Mouse (Mus musculus) neutrophil, adult 59 days (primary cell): ENCODE data around the gene H2-Q4. TPM values are rescaled to one million over a fixed set of nuclear protein-coding genes. Genes with fewer than 3 reads are reported as not detected.

Experiments
- total RNA-seq, 2 experiments: library from RNA; stranded (reverse); gene quantifications; 1 replicate in 1 of 2; 2 replicates in 1 of 2; pipeline ENCODE4 v1.2.4; 2023

H2-Q4 gene
- 10 to 100 TPM; 62.2 to 73.9 TPM for total RNA-seq

GRCm38 (mm10) chr17:35379369-35379728, at the start of gene H2-Q4:
Gene H2-Q4, plus strand, starts transcription at chr17:35379617.

GRCm38 (mm10) chr17:35342071-35342671, 37.2 kb upstream of the H2-Q4 start, which contains the start of gene H2-Q2:
Gene H2-Q2, plus strand, starts transcription at chr17:35342242.

GRCm38 (mm10) chr17:35424624-35425416, 45.4 kb downstream of the H2-Q4 start, which contains the start of gene H2-Q6:
Gene H2-Q6, plus strand, starts transcription at chr17:35424850.

Other genes with a start within 250 kb of the H2-Q4 start
- not detected for gene Apom, start 247.6 kb upstream of the H2-Q4 start, total RNA-seq
- 100 to 1,000 TPM; 245 to 298 TPM for gene Bag6, start 244.4 kb upstream of the H2-Q4 start, total RNA-seq
- gene Prrc2a, start 214.7 kb upstream of the H2-Q4 start, total RNA-seq, result 100 to 1,000 TPM; 187 TPM
- gene Aif1, start 203.5 kb upstream of the H2-Q4 start, total RNA-seq, result 10 to 100 TPM; 15.4 to 17.4 TPM
- 100 to 1,000 TPM; 614 to 632 TPM for gene Lst1, start 191.2 kb upstream of the H2-Q4 start, total RNA-seq
- 10 to 100 TPM; 89.3 to 97.8 TPM for gene Ltb, start 185.2 kb upstream of the H2-Q4 start, total RNA-seq
- gene Tnf, start 177.6 kb upstream of the H2-Q4 start, total RNA-seq, result 10 to 100 TPM; 62.5 to 72.6 TPM
- gene Lta, start 174.3 kb upstream of the H2-Q4 start, total RNA-seq, result under 1 TPM in 1 of 2 experiments, not detected in 1; 0.26 TPM
- under 1 TPM in 1 of 2 experiments, not detected in 1; 0.75 TPM for gene Gm16181, start 158.8 kb upstream of the H2-Q4 start, total RNA-seq
- gene Atp6v1g2, start 146.0 kb upstream of the H2-Q4 start, total RNA-seq, result 1 to 10 TPM; 2.2 to 3.4 TPM
- 10 to 100 TPM; 21.5 to 22.1 TPM for gene Nfkbil1, start 143.8 kb upstream of the H2-Q4 start, total RNA-seq
- gene Ddx39b, start 137.9 kb upstream of the H2-Q4 start, total RNA-seq, result 100 to 1,000 TPM; 206 to 207 TPM
- 1,000 to 10,000 TPM; 1,338 to 1,458 TPM for gene H2-D1, start 116.9 kb upstream of the H2-Q4 start, total RNA-seq
- gene H2-Q1, start 59.2 kb upstream of the H2-Q4 start, total RNA-seq, result 1 to 10 TPM; 5.6 to 6.6 TPM
- 1 to 10 TPM; 6.4 to 7.1 TPM for gene H2-Q2, start 37.4 kb upstream of the H2-Q4 start, total RNA-seq
- 10 to 100 TPM; 12.6 to 13.8 TPM for gene H2-Q6, start 45.2 kb downstream of the H2-Q4 start, total RNA-seq
- 10 to 100 TPM; 10.5 to 17.7 TPM for gene H2-Q7, start 59.5 kb downstream of the H2-Q4 start, total RNA-seq
- gene H2-Q10, start 90.5 kb downstream of the H2-Q4 start, total RNA-seq, result 10 to 100 TPM; 43.6 to 57.4 TPM
- 1 to 10 TPM; 2.1 TPM for gene Pou5f1, start 126.4 kb downstream of the H2-Q4 start, total RNA-seq
- 10 to 100 TPM; 33.6 to 35.3 TPM for gene Tcf19, start 137.2 kb downstream of the H2-Q4 start, total RNA-seq
- 10 to 100 TPM; 13.6 to 15.8 TPM for gene Cchcr1, start 137.5 kb downstream of the H2-Q4 start, total RNA-seq
- gene Psors1c2, start 153.6 kb downstream of the H2-Q4 start, total RNA-seq, result not detected
- gene Cdsn, start 172.5 kb downstream of the H2-Q4 start, total RNA-seq, result not detected
- gene 2300002M23Rik, start 187.8 kb downstream of the H2-Q4 start, total RNA-seq, result not detected
- not detected for gene Sfta2, start 221.9 kb downstream of the H2-Q4 start, total RNA-seq
- not detected for gene Gm9573, start 247.0 kb downstream of the H2-Q4 start, total RNA-seq